Mouse (Mus musculus) spleen, postnatal 36 days (tissue): ENCODE measurements around the gene Zfp651.

Experiments used
- DNase-seq, 2 experiments: peaks; one replicate each; pipeline ENCODE4 v3.0.0; 2022; ENCODE audit warnings: low spot score in 2 of 2, mixed read lengths in 1 of 2

Gene Zfp651

GRCm38 (mm10) chr9:121810081-121810821 is 51.1 kb downstream of the Zfp651 start:
- no peak for DNase-seq

DNA sequence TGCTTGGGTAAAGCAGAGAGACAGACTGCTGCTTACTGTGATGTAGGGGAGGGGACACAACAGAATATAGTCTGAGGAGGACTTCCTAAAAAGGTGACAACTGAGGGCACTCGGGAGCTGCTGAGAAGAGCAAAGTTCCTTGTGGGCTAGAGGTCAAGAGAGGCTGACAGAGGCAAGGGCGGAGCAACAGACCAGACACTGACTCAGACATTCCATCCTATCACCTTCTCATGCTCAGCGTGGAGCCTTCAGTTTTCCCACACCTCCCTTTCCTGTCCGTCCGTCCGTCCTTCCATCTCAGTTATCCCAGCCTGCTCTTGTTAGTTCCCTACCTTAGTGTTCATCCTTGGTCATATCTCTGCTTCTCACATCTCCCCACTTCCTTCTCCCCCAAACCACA is 56.1 kb downstream of the Zfp651 start:
- no peak for DNase-seq

DNA sequence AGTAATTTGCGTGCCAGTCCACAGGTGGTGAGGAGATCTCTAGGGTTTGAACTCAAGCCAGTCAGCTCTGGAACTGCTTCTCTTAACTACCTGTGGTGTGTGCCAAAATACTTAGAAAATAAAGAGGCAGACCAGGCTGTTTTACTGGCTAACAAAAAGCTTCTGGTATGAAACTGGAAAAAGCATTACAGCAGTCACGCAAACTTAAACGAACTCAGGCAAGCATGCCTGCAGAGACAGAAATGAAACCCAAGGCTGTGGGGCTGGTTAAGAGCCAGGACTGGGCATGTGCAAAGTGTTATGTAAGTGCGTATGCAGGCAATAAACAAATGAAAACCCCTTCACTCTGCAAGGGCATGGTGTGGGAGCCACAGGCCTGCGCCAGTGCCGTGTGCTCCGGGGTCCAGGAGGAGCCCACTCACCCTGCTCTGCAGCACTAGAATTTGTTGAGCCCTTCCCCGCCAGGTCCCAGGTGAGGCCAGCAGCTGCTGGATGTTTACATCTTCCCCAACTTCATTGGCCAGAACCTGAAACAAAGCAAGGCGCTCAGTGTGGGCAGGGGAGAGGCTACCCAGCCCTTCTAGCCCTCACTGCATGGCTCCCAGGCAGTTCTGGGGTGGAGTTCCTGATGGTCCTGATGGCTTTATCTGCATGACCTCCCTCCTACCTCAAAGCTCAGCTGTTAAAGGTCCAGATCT is 60.1 kb downstream of the Zfp651 start:
- no peak for DNase-seq

DNA sequence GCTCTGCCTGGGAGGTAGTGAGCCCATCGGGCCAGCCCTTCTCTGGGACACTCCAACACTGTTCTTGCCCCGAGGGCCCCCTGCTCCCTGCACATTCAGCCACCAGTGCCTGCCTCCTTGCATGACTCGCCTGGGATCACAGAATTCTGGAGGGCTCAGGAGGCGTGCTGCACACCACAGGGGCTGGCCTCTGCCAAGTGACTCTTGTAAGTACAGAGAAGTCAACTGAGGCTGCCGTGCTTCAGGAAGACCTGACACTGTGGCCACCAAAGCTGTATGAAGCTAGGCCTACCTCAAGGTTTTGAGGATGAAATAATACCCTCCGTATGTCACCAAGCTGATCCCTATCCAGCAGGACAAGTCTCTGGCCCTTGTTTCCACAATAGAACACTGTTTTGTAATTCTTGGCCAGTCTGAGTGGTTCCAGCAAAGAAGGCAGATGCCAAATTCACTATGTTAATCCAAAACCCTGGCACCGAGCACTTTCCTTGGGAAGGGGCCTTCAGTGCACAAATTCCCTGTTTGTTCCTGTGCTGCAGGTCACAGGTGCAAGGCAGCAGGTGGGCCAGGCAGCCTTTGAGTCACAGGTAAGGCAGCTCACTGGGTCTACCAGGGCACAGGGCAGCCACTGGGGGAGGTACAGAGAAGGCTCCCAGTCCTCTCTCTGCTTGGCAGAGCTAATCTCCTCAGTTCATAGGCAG is 60.8 kb downstream of the Zfp651 start:
- no peak for DNase-seq

DNA sequence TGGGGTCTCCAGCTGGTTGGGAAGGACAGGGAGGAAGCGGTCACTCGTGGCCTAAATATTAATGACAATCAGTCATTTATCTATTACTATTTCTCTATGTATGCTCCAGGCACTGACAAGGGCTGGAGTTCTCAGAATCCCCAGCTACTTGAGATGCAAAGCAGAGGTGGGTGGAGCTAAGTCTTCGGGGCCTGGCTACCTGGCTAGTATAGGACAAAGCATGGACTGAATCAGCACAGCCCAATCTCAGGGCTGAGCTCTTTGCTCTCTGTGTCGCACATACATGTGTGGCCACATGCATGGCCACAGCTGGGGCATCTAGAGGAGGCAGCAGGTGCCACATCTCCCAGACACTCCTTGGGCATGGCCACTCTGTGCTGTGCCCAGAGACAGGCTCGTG is 61.6 kb downstream of the Zfp651 start:
- DNase-seq = no peak
